Mouse (Mus musculus): ENCODE results near the gene Vmn2r53. TPM values are rescaled to one million over a fixed set of nuclear protein-coding genes. Genes with fewer than 3 reads are reported as not detected.

Gene Vmn2r53
- polyA plus RNA-seq (2015; fragmentation: Nextera tagmentation; extraction: Ambion mirVana), result not detected in 2 replicates

GRCm38 (mm10) chr7:12608688-12609087 is at the start of gene Vmn2r53:
TSS of gene Vmn2r53 (minus strand) at chr7:12608788.

GRCm38 (mm10) chr7:12640219-12640618 is 31.6 kb upstream of the Vmn2r53 start, which contains the start of gene Vmn2r54:
TSS of gene Vmn2r54 (minus strand) at chr7:12640319.

Other genes starting within 250 kb of the Vmn2r53 start
- not detected in 2 replicates for gene Vmn1r84, start 239.5 kb downstream of the Vmn2r53 start, polyA plus RNA-seq (2015; fragmentation: Nextera tagmentation; extraction: Ambion mirVana)
- 1.7 and 1.8 TPM in 2 replicates for gene Zfp551, start 186.0 kb downstream of the Vmn2r53 start, polyA plus RNA-seq (2015; fragmentation: Nextera tagmentation; extraction: Ambion mirVana)
- gene Zfp606, start 130.5 kb downstream of the Vmn2r53 start, polyA plus RNA-seq (2015; fragmentation: Nextera tagmentation; extraction: Ambion mirVana), result 8.1 and 8.3 TPM in 2 replicates
- not detected in 2 replicates for gene 2900092C05Rik, start 96.3 kb downstream of the Vmn2r53 start, polyA plus RNA-seq (2015; fragmentation: Nextera tagmentation; extraction: Ambion mirVana)
- not detected in 2 replicates for gene Vmn2r54, start 31.5 kb upstream of the Vmn2r53 start, polyA plus RNA-seq (2015; fragmentation: Nextera tagmentation; extraction: Ambion mirVana)
- not detected in 2 replicates for gene Vmn2r55, start 76.2 kb upstream of the Vmn2r53 start, polyA plus RNA-seq (2015; fragmentation: Nextera tagmentation; extraction: Ambion mirVana)
- gene Vmn2r56, start 126.2 kb upstream of the Vmn2r53 start, polyA plus RNA-seq (2015; fragmentation: Nextera tagmentation; extraction: Ambion mirVana), result not detected in 2 replicates
- 5.5 and 6.5 TPM in 2 replicates for gene Zscan18, start 194.8 kb upstream of the Vmn2r53 start, polyA plus RNA-seq (2015; fragmentation: Nextera tagmentation; extraction: Ambion mirVana)
- 6.8 and 7.2 TPM in 2 replicates for gene Zfp329, start 210.1 kb upstream of the Vmn2r53 start, polyA plus RNA-seq (2015; fragmentation: Nextera tagmentation; extraction: Ambion mirVana)
- 15.4 and 16.0 TPM in 2 replicates for gene Zfp110, start 226.0 kb upstream of the Vmn2r53 start, polyA plus RNA-seq (2015; fragmentation: Nextera tagmentation; extraction: Ambion mirVana)

All from skeletal muscle tissue, postnatal 0 days (tissue).